Mouse (Mus musculus) embryonic facial prominence, embryonic 11.5 days (tissue): ENCODE results near the gene Prkn. TPM values are rescaled to one million over a fixed set of nuclear protein-coding genes. Genes with fewer than 3 reads are reported as not detected.

ENCODE experiments used
- ATAC-seq: fragments of 200-750 bp; cut with Nextera tagmentation; replicated peaks from 2 replicates; pipeline ENCODE4 v1.8.0; 2017; ENCODE audit warnings: low read depth; ENCODE audit not compliant: insufficient number of reproducible peaks, low FRiP score, low TSS enrichment
- DNase-seq: peaks from one replicate; pipeline ENCODE4 v3.0.0-alpha.2; 2015; ENCODE audit warnings: low spot score
- H3K27ac ChIP-seq: fragments of 300-500 bp; sonication (generic); replicated peaks from 2 replicates; pipeline ENCODE4 v1.5.1; 2014; ENCODE audit warnings: mild to moderate bottlenecking, low read depth, low read length, control low read depth
- H3K27me3 ChIP-seq: fragments of 300-500 bp; sonication (generic); 2 replicates; pipeline ENCODE4 v1.6.1; 2014; ENCODE audit warnings: mild to moderate bottlenecking, low read length, moderate library complexity, mixed read lengths; ENCODE audit not compliant: control insufficient read depth, insufficient read depth
- H3K36me3 ChIP-seq: fragments of 300-500 bp; sonication (generic); replicated peaks from 2 replicates; pipeline ENCODE4 v1.6.1; 2014; ENCODE audit warnings: low read depth, mild to moderate bottlenecking, low read length, moderate library complexity, mixed read lengths; ENCODE audit not compliant: control insufficient read depth, insufficient read depth
- H3K4me1 ChIP-seq: fragments of 300-500 bp; sonication (generic); 2 replicates; pipeline ENCODE4 v1.6.1; 2014; ENCODE audit warnings: low read length, mixed read lengths; ENCODE audit not compliant: control insufficient read depth, insufficient read depth
- H3K4me2 ChIP-seq: fragments of 300-500 bp; sonication (generic); 2 replicates; pipeline ENCODE4 v1.6.1; 2014; ENCODE audit warnings: low read depth, mild to moderate bottlenecking, control low read depth, low read length, moderate library complexity
- H3K4me3 ChIP-seq: fragments of 300-500 bp; sonication (generic); 2 replicates; pipeline ENCODE4 v1.5.1; 2014; ENCODE audit warnings: low read depth, low read length, control low read depth
- H3K9ac ChIP-seq: fragments of 300-500 bp; sonication (generic); replicated peaks from 2 replicates; pipeline ENCODE4 v1.6.1; 2014; ENCODE audit warnings: mild to moderate bottlenecking, control low read depth, low read length
- H3K9me3 ChIP-seq: fragments of 300-500 bp; sonication (generic); replicated peaks from 2 replicates; pipeline ENCODE4 v1.6.1; 2016; ENCODE audit warnings: mild to moderate bottlenecking, low read length, inconsistent platforms, mixed read lengths; ENCODE audit not compliant: control insufficient read depth
- WGBS: fragments of 180-500 bp; shearing (Covaris S2); extraction: QIAGEN DNeasy Blood & Tissue Kit; methylation state at CpG from one replicate; pipeline ENCODE4 v1.1.7; 2014; 5-methylcytosine and 5-hydroxymethylcytosine counted together
- polyA plus RNA-seq: library from polyadenylated mRNA; unstranded; fragments of >200 nt; fragmentation: Nextera tagmentation; extraction: Ambion mirVana; gene quantifications from 2 replicates; pipeline ENCODE4 v1.2.1, GENCODE M21; 2014

The Prkn gene
- polyA plus RNA-seq, 1 experiment from 2014 or later, result 0.97 TPM

DNA sequence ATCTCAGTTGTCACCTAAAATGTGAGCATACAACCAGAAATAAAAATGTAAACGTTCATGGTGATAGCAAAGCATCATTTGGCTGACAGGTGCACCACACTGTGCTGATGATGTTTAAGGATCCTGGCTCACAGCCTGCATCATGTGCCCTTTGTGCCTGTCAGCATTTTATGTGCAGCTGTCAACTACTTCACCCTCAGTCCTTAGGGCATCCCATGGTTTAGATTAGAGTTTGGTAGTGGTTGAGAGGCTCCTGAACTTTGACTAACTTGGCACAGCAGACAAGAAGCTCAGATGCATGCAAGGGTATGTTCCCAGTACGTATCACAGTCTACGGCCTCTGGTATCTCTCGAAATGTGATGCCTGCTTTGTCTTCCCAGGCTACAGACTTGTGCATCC is 803.8 kb downstream of the Prkn start:
- 87% methylated on average over 4 of the region's 4 CpGs for WGBS
- Histone ChIP-seq H3K4me1 (no peaks in the 10 kb centered on the region), H3K4me2 (no peak overlapping the region), H3K27ac (no peak overlapping the region), H3K4me3 (no peak overlapping the region), H3K27me3 (no peaks in the 10 kb centered on the region; the same call in 1 of the 2 replicates), H3K36me3 (no peaks in the 10 kb centered on the region), H3K9me3 (no peaks in the 10 kb centered on the region), H3K9ac (no peak overlapping the region)
- no peak for ATAC-seq
- DNase-seq, result no peak

GRCm38 (mm10) chr17:11644873-11645464 is 804.8 kb downstream of the Prkn start:
- 92% methylated on average over 3 of the region's 3 CpGs for WGBS
- Histone ChIP-seq H3K27me3 (no peaks in the 10 kb centered on the region), H3K27ac (no peak overlapping the region), H3K36me3 (no peaks in the 10 kb centered on the region), H3K4me2 (no peak overlapping the region), H3K4me1 (no peaks in the 10 kb centered on the region), H3K9ac (no peak overlapping the region), H3K4me3 (no peak overlapping the region), H3K9me3 (no peaks in the 10 kb centered on the region)
- no peak for ATAC-seq
- no peak for DNase-seq

GRCm38 (mm10) chr17:11656397-11656796 is 816.2 kb downstream of the Prkn start:
- Histone ChIP-seq H3K4me1 (no peaks in the 10 kb centered on the region), H3K27ac (no peak overlapping the region), H3K27me3 (no peaks in the 10 kb centered on the region), H3K36me3 (no peaks in the 10 kb centered on the region), H3K9ac (no peak overlapping the region), H3K4me3 (no peak overlapping the region), H3K4me2 (no peak overlapping the region), H3K9me3 (no peaks in the 10 kb centered on the region)
- DNase-seq (no peak), ATAC-seq (no peak)
- 71% methylated on average over 5 of the region's 5 CpGs for WGBS

- H3K9me3 ChIP-seq, result no peaks in the 10 kb centered on the region
- H3K36me3 ChIP-seq, result no peaks in the 10 kb centered on the region
- H3K4me2 ChIP-seq, result no peak overlapping the region
- no peaks in the 10 kb centered on the region for H3K27me3 ChIP-seq
- H3K4me3 ChIP-seq, result no peak overlapping the region
- ATAC-seq (no peak), DNase-seq (no peak)
- WGBS, result 93% methylated on average over 3 of the region's 3 CpGs
- no peaks in the 10 kb centered on the region for H3K4me1 ChIP-seq
- no peak overlapping the region for H3K27ac ChIP-seq
- H3K9ac ChIP-seq, result no peak overlapping the region
These were observed 816.7 kb downstream of the Prkn start for GRCm38 (mm10) chr17:11656878-11657277.

- no peaks in the 10 kb centered on the region for H3K9me3 ChIP-seq
- H3K4me2 ChIP-seq, result no peak overlapping the region
- no peaks in the 10 kb centered on the region for H3K27me3 ChIP-seq
- no peak overlapping the region for H3K9ac ChIP-seq
- H3K4me1 ChIP-seq, result no peaks in the 10 kb centered on the region
- ATAC-seq, result no peak
- 74% methylated on average over 1 of the region's 1 CpGs for WGBS
- no peaks in the 10 kb centered on the region for H3K36me3 ChIP-seq
- DNase-seq, result no peak
- no peak overlapping the region for H3K4me3 ChIP-seq
- no peak overlapping the region for H3K27ac ChIP-seq
These were observed 821.7 kb downstream of the Prkn start for GRCm38 (mm10) chr17:11661898-11662297.

GRCm38 (mm10) chr17:11663437-11663836 is 823.3 kb downstream of the Prkn start:
- H3K27ac ChIP-seq, result no peak overlapping the region
- H3K4me3 ChIP-seq, result no peak overlapping the region
- H3K9me3 ChIP-seq, result no peaks in the 10 kb centered on the region
- no peaks in the 10 kb centered on the region for H3K36me3 ChIP-seq
- H3K4me1 ChIP-seq, result no peaks in the 10 kb centered on the region
- ATAC-seq (no peak), DNase-seq (no peak)
- no peaks in the 10 kb centered on the region for H3K27me3 ChIP-seq
- H3K4me2 ChIP-seq, result no peak overlapping the region
- no peak overlapping the region for H3K9ac ChIP-seq
- 90% methylated on average over 7 of the region's 7 CpGs for WGBS

GRCm38 (mm10) chr17:11664610-11665345 is 824.6 kb downstream of the Prkn start:
- no peaks in the 10 kb centered on the region for H3K4me1 ChIP-seq
- DNase-seq (peak; percentile 34), ATAC-seq (no peak)
- no peak overlapping the region for H3K9ac ChIP-seq
- no peak overlapping the region for H3K27ac ChIP-seq
- H3K9me3 ChIP-seq, result no peaks in the 10 kb centered on the region
- H3K36me3 ChIP-seq, result no peaks in the 10 kb centered on the region
- no peaks in the 10 kb centered on the region for H3K27me3 ChIP-seq
- H3K4me2 ChIP-seq, result peak overlapping the region; percentile 19
- WGBS, result 37% methylated on average over 20 of the region's 20 CpGs
- no peak overlapping the region for H3K4me3 ChIP-seq

GRCm38 (mm10) chr17:11679716-11680115 is 839.5 kb downstream of the Prkn start:
- WGBS, result 92% methylated on average over 6 of the region's 6 CpGs
- no peak overlapping the region for H3K9ac ChIP-seq
- H3K36me3 ChIP-seq, result no peaks in the 10 kb centered on the region
- DNase-seq, result no peak
- no peaks in the 10 kb centered on the region for H3K27me3 ChIP-seq
- ATAC-seq, result no peak
- H3K4me3 ChIP-seq, result no peak overlapping the region
- H3K4me1 ChIP-seq, result no peaks in the 10 kb centered on the region
- no peak overlapping the region for H3K27ac ChIP-seq
- H3K4me2 ChIP-seq, result no peak overlapping the region
- no peaks in the 10 kb centered on the region for H3K9me3 ChIP-seq
